Mouse (Mus musculus): ENCODE measurements at regions not wholly inside any gene's neighbourhood (a gene's known extent, or its start where the extent isn't known, plus 50 kb on each side); places are given as distances from the start of the nearest gene placed in this dataset.

- ATAC-seq (replicated peaks in 1 of 2; ENCODE audit: insufficient read depth in 1 of 2, low FRiP score in 2 of 2, low TSS enrichment in 1 of 2, low read depth in 1 of 2, poor library complexity in 2 of 2, severe bottlenecking in 2 of 2): no peak
Observed at GRCm38 (mm10) chr1:73857497-73857896, 266.8 kb downstream of the Tns1 start.

DNA sequence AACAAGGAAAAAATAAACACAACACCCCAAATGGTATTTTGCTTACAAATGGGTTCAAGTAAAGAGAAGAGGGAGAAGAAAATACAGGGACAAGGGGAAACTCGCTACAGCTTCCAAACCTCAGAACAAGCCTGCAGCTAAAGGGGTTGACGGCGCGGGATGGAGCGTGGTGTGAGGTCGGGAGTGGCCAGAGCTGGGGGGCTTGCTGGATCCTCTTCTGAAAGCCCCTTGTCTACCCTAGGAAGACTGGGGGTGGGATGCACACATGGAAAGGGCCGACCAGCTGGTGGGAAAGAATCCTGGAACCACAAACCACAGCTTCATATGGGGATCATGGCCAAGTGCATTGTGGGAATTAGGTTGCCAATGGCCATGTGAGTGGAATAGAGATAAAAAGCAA, 267.4 kb downstream of the Tns1 start:
- no peak for ATAC-seq (replicated peaks in 1 of 2; ENCODE audit: insufficient read depth in 1 of 2, low FRiP score in 2 of 2, low TSS enrichment in 1 of 2, low read depth in 1 of 2, poor library complexity in 2 of 2, severe bottlenecking in 2 of 2)

- ATAC-seq (replicated peaks in 1 of 2; ENCODE audit: insufficient read depth in 1 of 2, low FRiP score in 2 of 2, low TSS enrichment in 1 of 2, low read depth in 1 of 2, poor library complexity in 2 of 2, severe bottlenecking in 2 of 2): no peak
Observed at GRCm38 (mm10) chr1:73855306-73855705, 268.9 kb downstream of the Tns1 start.

- ATAC-seq (replicated peaks in 1 of 2; ENCODE audit: insufficient read depth in 1 of 2, low FRiP score in 2 of 2, low TSS enrichment in 1 of 2, low read depth in 1 of 2, poor library complexity in 2 of 2, severe bottlenecking in 2 of 2): no peak
Observed at GRCm38 (mm10) chr1:73853851-73854250, 270.4 kb downstream of the Tns1 start.

DNA sequence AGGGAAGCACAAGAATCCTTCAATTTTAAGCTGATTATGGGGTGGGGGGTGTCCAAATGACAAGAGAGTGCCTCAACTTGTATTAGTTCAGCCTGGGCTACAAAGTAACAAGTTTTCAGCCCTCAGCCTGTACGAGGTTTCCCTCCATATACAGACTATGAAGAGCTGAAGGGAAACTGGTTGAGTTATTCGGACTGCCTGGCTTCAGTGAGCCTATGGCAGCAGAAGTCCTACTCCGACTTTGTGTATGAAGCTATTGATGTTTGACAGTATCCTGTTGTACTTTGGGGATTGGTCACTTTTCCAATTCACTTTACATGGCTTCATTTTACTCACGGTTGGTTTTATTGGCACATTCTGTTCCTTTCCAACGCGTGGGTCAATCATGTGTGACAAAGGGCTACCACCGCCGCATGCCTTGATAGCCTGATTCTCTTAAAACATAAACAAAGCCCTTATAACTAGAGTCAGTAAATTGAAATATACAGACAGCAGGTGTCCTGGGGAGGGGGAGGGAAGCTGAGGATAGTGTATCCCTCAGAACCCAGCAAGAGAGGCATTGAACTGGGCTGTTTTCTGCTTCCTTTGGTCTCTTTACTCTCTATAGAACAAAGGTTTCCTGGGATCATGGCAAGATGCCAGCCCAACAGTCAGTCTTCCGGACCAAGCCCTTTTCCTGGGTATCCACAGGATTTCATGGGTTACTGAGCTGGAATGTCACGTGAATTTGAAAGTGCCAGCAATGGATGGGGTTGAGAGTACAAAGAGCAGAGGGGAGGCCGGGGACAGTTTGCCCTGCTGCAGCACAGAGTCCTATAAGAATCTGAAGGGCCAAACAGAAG, 273.9 kb downstream of the Tns1 start:
- ATAC-seq (replicated peaks in 1 of 2; ENCODE audit: insufficient read depth in 1 of 2, low FRiP score in 2 of 2, low TSS enrichment in 1 of 2, low read depth in 1 of 2, poor library complexity in 2 of 2, severe bottlenecking in 2 of 2): no peak

DNA sequence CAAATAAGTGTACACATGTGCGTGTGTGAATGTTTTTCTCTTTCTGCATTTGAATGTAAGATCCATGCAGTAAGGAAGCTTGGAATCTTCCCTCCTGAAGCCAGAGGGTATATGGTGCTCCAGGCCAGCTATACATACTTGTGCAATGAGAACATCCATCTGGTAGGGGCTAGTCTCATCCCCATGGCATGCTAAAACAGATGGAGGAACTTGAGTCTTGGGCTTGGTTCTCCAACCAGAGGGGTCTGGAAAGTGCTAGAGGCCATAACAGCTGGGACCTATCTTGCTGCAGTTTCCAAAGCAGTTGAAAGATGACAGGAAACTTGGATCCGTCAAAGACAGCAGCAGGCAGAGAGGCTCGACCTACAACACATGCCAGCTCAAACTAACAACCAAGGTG, 275.9 kb downstream of the Tns1 start:
- no peak; a peak in 1 of 4 replicates for ATAC-seq (replicated peaks in 1 of 2; ENCODE audit: insufficient read depth in 1 of 2, low FRiP score in 2 of 2, low TSS enrichment in 1 of 2, low read depth in 1 of 2, poor library complexity in 2 of 2, severe bottlenecking in 2 of 2)

GRCm38 (mm10) chr1:73847126-73847525, 277.1 kb downstream of the Tns1 start:
- no peak for ATAC-seq (replicated peaks in 1 of 2; ENCODE audit: insufficient read depth in 1 of 2, low FRiP score in 2 of 2, low TSS enrichment in 1 of 2, low read depth in 1 of 2, poor library complexity in 2 of 2, severe bottlenecking in 2 of 2)

GRCm38 (mm10) chr1:73845115-73845514, 279.1 kb downstream of the Tns1 start:
- no peak for ATAC-seq (replicated peaks in 1 of 2; ENCODE audit: insufficient read depth in 1 of 2, low FRiP score in 2 of 2, low TSS enrichment in 1 of 2, low read depth in 1 of 2, poor library complexity in 2 of 2, severe bottlenecking in 2 of 2)

- ATAC-seq (replicated peaks in 1 of 2; ENCODE audit: insufficient read depth in 1 of 2, low FRiP score in 2 of 2, low TSS enrichment in 1 of 2, low read depth in 1 of 2, poor library complexity in 2 of 2, severe bottlenecking in 2 of 2): no peak
Observed at GRCm38 (mm10) chr1:73844574-73844973, 279.7 kb downstream of the Tns1 start.

GRCm38 (mm10) chr1:73839351-73839750, 284.9 kb downstream of the Tns1 start:
- no peak for ATAC-seq (replicated peaks in 1 of 2; ENCODE audit: insufficient read depth in 1 of 2, low FRiP score in 2 of 2, low TSS enrichment in 1 of 2, low read depth in 1 of 2, poor library complexity in 2 of 2, severe bottlenecking in 2 of 2)

DNA sequence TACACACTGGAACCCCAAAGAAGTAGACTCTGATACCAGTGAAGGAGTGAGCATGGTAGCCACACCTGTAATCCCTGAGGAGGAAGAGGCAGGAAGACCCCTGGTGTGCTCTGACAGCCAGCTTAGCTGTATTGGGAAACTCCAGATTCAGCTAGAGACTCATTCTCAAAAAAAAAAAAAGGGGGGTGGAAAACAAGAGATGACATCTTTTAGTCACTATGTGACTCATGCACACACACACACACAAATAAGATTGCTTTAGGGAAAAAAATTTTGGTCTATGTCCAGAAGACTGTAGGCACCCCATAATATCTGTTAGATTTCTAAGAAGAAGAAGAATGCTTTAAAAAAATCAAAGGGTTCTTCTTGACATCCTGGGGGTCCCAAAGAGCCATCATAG, 287.6 kb downstream of the Tns1 start:
- ATAC-seq (replicated peaks in 1 of 2; ENCODE audit: insufficient read depth in 1 of 2, low FRiP score in 2 of 2, low TSS enrichment in 1 of 2, low read depth in 1 of 2, poor library complexity in 2 of 2, severe bottlenecking in 2 of 2): no peak

- ATAC-seq (replicated peaks in 1 of 2; ENCODE audit: insufficient read depth in 1 of 2, low FRiP score in 2 of 2, low TSS enrichment in 1 of 2, low read depth in 1 of 2, poor library complexity in 2 of 2, severe bottlenecking in 2 of 2): no peak
Observed at GRCm38 (mm10) chr1:73834566-73834965, 289.7 kb downstream of the Tns1 start.

DNA sequence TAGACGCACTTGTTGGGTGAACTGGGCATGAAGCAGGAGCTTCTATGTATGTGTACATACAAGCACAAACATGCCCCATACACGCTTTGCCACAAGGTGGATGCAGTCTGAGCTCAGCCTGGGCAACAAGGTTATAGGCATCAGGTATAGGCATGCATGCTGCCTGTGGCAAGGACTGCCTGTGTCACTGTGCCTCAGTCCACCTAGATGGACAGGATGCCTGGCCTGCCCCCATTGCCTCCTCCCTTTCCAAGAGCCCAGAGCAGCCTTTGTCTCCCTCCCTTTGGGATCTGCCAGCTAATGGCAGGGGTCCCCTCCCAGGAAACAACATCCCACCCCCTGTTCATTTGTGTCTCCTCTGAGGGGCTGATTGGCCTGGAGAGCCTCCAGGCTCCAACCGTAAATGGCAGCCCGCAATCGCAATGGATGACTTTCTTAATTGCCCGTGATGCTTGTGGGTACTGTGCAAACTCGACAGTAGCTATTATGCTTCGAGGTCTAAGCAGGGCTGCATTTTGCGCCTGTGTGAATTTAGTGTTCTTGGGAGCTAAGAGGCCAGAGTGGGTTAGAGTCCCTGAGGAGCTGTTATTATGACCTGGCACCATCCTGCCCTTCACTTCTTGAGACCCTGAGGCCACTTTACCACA, 293.6 kb downstream of the Tns1 start:
- no peak for ATAC-seq (replicated peaks in 1 of 2; ENCODE audit: insufficient read depth in 1 of 2, low FRiP score in 2 of 2, low TSS enrichment in 1 of 2, low read depth in 1 of 2, poor library complexity in 2 of 2, severe bottlenecking in 2 of 2)

GRCm38 (mm10) chr1:73828996-73829395, 295.3 kb downstream of the Tns1 start:
- ATAC-seq (replicated peaks in 1 of 2; ENCODE audit: insufficient read depth in 1 of 2, low FRiP score in 2 of 2, low TSS enrichment in 1 of 2, low read depth in 1 of 2, poor library complexity in 2 of 2, severe bottlenecking in 2 of 2): peak; percentile 91 to 95

DNA sequence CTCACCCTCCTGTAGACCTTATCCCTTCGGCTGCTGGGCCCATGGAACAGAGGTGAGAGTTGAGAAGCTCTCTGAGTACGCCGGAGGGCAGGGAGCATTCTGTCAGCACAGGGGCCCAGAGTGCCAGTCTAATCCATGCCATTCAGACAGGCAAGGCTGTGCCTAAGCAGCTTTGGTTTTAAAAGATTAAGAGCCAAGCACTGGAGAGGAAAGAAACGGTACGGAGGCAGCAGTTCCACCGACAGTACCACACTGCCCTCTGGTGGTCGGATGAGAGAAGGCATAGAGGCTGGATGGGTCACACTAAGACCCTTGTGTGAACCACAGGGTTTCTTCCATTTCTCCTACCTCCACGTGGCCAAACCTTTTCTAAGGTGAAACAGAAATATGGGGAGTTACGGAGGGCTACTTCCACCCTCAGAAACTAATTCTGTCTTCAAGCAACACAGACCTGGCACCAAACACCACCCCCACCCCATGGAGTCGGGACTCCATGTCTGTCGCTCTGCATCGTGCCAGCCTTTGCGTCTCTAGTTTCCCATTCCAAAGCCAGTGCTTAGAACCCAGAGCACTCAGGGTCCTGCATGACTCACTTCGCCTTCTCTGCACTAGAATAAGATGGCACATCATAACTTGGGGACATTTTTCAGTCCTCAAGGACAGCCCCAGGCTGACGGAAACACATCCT, 297.9 kb downstream of the Tns1 start:
- ATAC-seq (replicated peaks in 1 of 2; ENCODE audit: insufficient read depth in 1 of 2, low FRiP score in 2 of 2, low TSS enrichment in 1 of 2, low read depth in 1 of 2, poor library complexity in 2 of 2, severe bottlenecking in 2 of 2): peak; percentile 65 to 73

DNA sequence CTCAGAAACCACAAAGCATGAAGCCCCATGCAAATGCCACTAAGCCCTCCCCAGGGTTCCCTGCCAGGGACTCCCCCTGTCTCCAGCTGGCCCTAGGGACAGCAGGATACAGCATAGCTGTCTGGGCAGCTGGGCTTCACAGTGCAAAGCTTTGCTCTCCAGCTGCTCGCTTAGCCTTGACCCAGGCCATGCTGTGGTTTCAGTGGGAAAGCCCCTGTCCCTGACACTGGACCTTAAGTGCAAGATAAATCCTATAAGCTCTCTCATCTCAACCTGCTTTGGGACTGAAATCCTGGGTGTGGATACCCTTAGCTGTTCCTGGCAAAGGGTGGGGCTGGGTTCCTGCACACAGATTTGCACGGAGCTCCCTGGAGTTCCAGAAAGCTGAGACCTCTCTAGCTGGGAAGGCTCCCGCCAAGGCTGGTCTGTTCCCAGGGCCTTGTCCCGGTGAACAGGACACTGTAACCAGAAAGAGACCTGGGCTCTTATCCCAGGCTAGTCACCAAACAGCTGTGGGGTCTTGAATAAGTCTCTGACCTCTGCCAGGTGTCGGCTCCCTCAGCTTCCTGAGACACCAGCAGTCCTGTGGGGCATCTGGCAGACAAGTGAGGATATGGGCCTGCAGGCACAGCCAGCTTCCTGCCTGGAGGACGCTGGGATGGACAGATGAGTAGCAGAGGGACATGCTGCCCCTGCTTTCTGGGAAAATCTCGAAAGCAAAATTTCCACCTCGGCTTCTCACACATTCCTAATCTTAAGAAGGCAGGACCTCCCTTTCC, 299.7 kb downstream of the Tns1 start:
- no peak for ATAC-seq (replicated peaks in 1 of 2; ENCODE audit: insufficient read depth in 1 of 2, low FRiP score in 2 of 2, low TSS enrichment in 1 of 2, low read depth in 1 of 2, poor library complexity in 2 of 2, severe bottlenecking in 2 of 2)

DNA sequence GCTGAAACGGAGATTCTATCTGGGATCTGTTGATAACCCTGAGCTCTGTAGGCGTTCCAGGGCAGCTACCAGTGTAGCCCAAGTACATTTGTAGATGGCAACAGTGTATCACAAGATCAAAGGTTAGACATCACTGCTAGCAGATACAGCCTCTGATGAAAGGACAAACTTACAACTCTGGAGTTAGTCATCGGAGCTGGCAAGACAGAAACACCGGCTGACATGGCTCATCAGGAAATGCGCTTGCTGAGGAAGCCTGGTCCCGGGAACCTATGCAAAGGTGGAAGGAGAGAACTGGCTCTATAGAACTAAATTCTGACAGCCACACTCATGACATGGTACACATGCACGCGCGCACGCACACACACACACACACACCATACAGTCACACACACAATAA, 300.5 kb downstream of the Tns1 start:
- ATAC-seq (replicated peaks in 1 of 2; ENCODE audit: insufficient read depth in 1 of 2, low FRiP score in 2 of 2, low TSS enrichment in 1 of 2, low read depth in 1 of 2, poor library complexity in 2 of 2, severe bottlenecking in 2 of 2): no peak

DNA sequence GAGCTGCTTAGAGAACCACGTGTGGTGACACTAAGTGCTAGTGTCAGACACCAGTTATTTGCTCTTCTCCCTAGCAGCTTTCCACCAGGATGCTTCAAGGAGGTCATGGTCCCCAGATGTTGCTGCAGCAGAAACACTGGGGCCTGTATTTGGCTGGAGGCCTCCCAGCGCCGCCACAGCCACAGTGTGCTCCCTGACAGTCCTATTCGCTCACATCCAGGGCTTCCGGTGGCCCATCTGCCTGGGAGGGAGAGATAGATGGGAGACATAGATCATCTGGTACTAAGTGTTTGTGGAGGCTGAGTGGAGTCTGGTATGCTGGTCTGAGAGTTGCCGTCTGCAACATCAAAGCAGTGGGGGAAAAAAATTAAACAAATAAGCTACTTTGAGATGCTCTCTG, 301.6 kb downstream of the Tns1 start:
- ATAC-seq (replicated peaks in 1 of 2; ENCODE audit: insufficient read depth in 1 of 2, low FRiP score in 2 of 2, low TSS enrichment in 1 of 2, low read depth in 1 of 2, poor library complexity in 2 of 2, severe bottlenecking in 2 of 2): no peak
